Mouse (Mus musculus) heart, embryonic 11.5 days (tissue): Measurements from ENCODE around the gene Utp14b. TPM values are rescaled to one million over a fixed set of nuclear protein-coding genes. Genes with fewer than 3 reads are reported as not detected.

ENCODE experiments used
- polyA plus RNA-seq: library from polyadenylated mRNA; unstranded; fragments of >200 nt; fragmentation: Nextera tagmentation; extraction: Ambion mirVana; gene quantifications from 2 replicates; pipeline ENCODE4 v1.2.1, GENCODE M21; 2014

Utp14b gene
- polyA plus RNA-seq, 1 experiment from 2014 or later, result 4.3 TPM

Other genes starting within 250 kb of the Utp14b start
- gene Farsb, start 169.1 kb upstream of the Utp14b start, polyA plus RNA-seq, result 107 and 113 TPM in 2 replicates
- not detected in 2 replicates for gene Mogat1, start 147.0 kb upstream of the Utp14b start, polyA plus RNA-seq
- 0.09 TPM in 1 of 2 replicates, not detected in the other for gene BC035947, start 145.9 kb upstream of the Utp14b start, polyA plus RNA-seq
- 66.9 and 68.1 TPM in 2 replicates for gene Acsl3, start 213 bp upstream of the Utp14b start, polyA plus RNA-seq
- gene Kcne4, start 158.7 kb downstream of the Utp14b start, polyA plus RNA-seq, result 0.33 and 0.69 TPM in 2 replicates